Mouse (Mus musculus) cerebellum, adult 8-10 months (tissue): ENCODE results near the gene Hspa4.
"Not testable (repeated sequence)": the region's sequence is repeated elsewhere in the genome, so short reads cannot be mapped to it uniquely, and the experiment has no call there.

Source experiments
- DNase-seq: peaks from one replicate; pipeline ENCODE4 v3.0.0; 2022

The Hspa4 gene

GRCm38 (mm10) chr11:53306965-53307364 is 6.7 kb upstream of the Hspa4 start:
- no peak for DNase-seq

- DNase-seq = no peak
Observed at GRCm38 (mm10) chr11:53304044-53304840, 4.0 kb upstream of the Hspa4 start.

GRCm38 (mm10) chr11:53301167-53301515 is 884 bp upstream of the Hspa4 start:
- DNase-seq = no peak

- peak; percentile 28 for DNase-seq
Observed at GRCm38 (mm10) chr11:53299551-53300329, 517 bp downstream of the Hspa4 start.

DNA sequence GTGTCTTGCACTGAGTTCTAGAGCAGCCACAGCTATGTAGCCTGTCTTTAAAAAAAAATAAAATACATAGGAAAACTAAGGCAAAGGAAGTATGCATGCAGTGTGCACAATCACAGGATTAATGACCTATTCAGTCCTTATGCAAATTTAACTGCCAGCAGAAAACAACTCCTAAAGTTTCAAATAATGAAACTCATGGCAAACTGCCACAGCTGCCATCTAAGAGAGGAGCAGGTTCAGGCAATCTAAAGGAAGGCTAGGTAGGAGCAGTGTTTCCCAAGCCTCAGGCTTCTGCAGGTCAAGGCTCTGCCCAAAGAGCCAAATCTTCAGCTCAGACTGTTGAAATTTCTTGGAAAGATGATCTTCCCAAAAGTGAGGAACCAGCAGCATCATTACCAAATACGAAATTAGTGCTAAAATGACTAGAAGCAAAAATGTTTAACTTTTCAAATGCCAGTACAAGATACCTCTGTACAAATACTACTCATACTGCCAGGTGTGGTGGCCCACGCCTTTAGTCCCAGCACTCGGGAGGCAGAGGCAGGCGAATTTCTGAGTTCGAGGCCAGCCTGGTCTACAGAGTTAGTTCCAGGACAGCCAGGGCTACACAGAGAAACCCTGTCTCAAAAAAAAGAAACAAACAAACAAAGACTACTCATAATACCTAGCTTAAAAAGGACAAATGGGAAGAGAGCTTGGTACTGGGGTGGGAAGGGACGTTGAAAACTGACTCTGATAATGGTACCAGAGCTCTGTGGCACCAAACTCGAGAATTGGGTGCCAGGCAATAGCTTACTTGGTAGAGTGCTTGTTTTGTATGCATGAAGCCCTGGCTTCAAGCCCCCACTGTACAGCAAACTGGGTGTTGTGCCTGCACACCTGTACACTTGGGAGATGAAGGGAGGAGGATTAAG is 2.1 kb downstream of the Hspa4 start:
- no peak for DNase-seq

DNA sequence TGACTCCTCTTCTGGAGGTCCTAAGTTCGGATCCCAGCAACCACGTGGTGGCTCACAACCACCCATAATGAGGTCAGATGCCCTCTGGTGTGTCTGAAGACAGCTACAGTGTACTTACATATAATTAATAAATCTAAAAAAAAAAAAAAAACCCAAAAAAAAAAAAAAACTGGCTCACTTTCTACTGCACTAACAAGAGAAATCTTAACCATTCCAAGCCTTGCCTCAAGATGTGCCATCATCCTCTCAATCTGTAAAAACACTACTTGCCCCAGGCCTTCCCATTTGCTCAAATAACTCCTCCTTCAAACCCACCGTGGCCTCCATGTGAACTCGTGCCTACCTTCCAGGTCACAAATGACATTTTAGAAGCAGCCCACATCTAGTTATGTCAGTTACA is 3.4 kb downstream of the Hspa4 start:
- DNase-seq = no peak

- DNase-seq = no peak
Observed at GRCm38 (mm10) chr11:53294441-53294840, 5.8 kb downstream of the Hspa4 start.

GRCm38 (mm10) chr11:53290871-53291270 is 9.4 kb downstream of the Hspa4 start:
- DNase-seq = no peak

DNA sequence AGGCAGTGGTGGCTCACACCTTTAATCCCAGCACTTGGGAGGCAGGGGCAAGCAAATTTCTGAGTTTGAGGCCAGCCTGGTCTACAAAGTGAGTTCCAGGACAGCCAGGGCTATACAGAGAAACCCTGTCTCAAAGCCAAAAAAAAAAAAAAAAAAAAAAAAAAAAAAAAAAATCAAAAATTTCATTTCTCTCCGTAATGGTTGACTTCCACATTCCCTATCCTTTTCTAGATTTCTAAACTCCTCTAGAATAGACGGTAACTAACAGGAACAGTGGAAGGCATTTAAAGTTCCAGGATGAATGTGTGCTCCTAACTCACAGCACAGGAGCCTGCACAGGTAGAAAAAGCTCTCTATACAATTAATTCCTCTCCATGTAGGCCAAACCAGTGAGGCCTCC is 10.1 kb downstream of the Hspa4 start:
- DNase-seq = not testable (repeated sequence)

- no peak for DNase-seq
Observed at GRCm38 (mm10) chr11:53285885-53286284, 14.4 kb downstream of the Hspa4 start.

DNA sequence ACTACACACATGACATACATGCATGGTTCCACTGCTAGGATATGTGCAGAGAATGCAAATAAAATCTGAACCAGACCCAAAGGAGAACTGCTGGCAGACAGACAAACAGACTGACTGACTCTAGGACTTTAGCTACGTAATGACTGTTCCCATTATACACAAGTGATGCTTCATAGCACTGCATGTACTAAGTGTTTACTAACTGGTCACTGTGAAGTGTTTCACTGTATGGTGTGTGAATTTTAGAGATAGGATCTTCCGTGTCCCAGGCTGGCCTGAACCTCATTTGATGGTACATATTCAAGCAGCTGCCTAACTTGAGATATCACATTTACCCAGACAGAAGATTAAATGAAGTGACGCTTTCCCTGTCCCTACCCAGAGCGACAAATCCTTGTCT is 21.8 kb downstream of the Hspa4 start:
- no peak for DNase-seq

DNA sequence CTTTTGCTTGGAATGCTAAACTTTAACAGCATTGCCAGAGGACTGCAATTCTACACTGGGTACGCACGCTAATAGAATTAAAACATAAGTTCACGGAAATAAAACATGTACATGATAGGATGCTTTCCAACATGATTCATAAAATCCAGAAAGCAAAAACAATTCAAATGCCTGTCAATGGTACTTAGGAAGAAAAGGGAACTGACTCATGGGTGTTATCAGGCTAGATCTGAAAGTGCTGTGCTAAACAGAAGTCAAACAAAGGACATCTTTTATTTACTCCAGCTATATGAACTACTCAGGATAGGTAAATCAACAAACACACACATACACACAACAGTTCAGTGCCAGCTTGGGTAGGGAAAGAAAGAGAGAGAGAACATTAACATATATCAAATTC is 24.9 kb downstream of the Hspa4 start:
- no peak for DNase-seq

GRCm38 (mm10) chr11:53273313-53273712 is 26.9 kb downstream of the Hspa4 start:
- no peak for DNase-seq

GRCm38 (mm10) chr11:53269596-53269995 is 30.7 kb downstream of the Hspa4 start:
- DNase-seq = no peak

DNA sequence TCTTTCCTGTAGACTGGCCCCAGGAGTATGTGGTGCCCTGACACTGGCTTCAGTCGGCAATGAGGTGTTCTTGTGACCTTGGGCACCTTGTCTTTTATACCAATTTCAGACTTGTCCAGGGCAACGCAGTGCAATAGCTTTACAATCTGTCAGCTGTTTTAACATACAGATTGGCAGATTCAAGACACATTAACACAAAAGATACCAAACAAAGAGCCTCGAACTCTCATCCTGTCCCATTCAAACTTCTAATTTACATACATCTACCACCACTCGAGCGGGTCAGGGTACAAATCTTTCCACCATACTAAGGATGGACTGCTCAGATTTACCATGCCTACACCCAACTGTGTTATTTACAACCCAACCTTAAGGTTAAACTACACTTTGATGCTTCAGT is 39.7 kb downstream of the Hspa4 start:
- DNase-seq = no peak

DNA sequence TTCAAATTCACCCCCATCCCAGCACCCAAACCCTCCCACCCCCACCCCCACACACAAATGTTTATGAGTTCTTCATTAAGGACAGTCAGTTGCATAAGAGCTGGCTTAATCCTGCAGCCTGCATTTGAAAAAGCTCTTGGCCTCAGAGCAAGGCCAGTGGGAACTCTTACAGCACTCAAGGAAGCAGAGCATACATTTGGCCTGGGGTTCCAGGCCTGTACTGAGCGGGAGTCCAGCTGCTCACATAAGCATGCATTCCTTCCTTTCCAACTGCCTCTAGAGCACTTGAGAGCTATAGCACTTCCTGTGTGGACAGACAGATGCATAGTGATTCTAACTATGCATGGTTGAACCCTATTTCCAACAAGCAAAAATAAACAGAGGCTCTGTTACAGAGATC is 40.2 kb downstream of the Hspa4 start:
- DNase-seq = no peak

- no peak for DNase-seq
Observed at GRCm38 (mm10) chr11:53259047-53259632, 41.1 kb downstream of the Hspa4 start.

DNA sequence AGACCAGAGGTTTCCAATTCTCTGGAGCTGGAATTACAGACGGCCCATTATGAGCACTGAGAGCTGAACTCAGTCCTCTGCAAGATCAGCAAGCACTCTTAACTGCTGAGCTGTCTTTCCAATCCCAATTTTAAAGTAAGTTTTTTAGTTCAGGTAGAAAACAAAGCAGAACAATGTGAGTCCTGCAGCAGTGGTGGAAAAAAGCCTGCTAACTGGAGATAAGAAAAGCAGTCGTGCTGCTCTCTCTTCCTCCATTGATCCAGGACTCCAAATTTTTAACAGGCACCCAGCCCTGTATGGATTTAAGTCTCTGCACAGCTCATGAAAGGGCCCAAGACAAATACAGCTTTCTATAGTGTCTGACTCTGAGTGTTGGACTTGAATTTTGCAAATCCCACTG is 43.3 kb downstream of the Hspa4 start:
- no peak for DNase-seq

GRCm38 (mm10) chr11:53254926-53255325 is 45.3 kb downstream of the Hspa4 start:
- DNase-seq = peak; percentile 64

GRCm38 (mm10) chr11:53254428-53254827 is 45.8 kb downstream of the Hspa4 start:
- DNase-seq = no peak

DNA sequence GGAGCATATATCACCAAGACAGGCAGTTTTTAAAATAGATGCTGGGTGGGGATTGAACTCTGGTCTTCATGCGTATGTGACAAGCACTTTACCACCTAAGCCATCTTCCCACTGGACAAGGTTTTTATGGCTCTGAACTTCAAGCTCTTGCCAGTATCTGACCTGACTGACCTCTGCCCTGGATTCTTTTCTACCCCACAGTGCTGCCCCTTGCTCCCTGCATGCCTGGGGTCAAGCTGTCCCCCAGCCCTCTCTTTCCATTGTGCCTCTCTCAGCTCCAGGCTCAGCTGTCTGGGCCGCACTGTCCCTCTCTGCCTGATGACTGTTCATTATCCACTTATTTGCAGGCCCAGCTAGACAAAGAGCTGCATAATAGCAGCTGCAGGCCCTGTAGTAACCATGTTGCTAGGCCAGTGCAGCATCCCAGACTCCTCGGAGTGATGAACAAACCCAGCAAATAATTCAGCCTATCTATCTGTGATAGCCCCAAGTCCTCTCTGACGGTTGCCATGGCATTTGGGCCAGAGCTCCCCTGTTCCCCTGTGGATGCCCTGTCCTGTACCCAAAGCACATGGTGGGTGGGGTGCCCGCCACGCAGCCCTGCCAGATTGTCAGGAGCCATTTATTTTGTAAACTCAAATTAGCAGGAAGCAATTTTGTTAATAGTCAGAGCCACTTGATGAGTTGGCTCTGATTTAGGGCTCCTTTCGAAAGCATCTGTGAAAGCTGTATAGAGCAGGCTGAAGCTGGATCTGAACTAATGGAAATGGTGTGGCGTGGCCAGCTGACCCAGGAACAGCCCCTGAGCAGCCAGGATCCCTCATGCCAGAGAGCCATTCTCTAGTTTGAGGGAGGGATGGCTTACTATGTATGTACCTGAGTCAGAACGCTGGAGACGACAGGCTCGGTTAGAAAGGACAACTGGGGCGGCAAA is 47.8 kb downstream of the Hspa4 start:
- no peak for DNase-seq

DNA sequence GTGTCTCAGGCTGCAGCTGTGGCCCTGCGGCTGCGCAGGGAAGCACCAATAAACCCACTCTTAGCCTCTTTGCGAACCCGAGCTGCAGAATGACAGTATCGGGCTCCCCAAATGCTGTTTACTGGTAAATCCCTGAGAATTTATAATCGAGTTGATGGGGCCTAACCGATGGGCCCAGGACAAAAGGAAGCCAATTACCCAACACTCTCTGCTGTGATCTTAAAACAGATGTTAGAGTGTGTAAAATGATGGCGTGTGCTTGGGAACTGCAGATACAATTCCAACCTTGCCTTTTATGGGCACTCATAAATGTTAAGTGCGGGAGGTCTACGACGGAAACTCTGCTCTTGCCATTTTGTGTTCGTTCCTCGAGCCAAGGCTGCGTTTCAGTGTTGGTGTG is 49.5 kb downstream of the Hspa4 start:
- DNase-seq = no peak
